Comparison of ENCODE assay signal across 18 mouse cellular contexts in genomic region chr13:9824904-9825303, GRCm38 (mm10).
"Had no signal": no experiment of that assay in that cellular context is flagged by ENCODE, and none has a peak within 500 bp of the region (broad histone marks: within the 10 kb centered on the region; RNA-seq: fewer than 3 reads in every experiment).

No protein-coding gene starts in this region.

- H3K9me3 ChIP-seq: midbrain, embryonic 12.5 days; midbrain, embryonic 15.5 days; neural tube, embryonic 12.5 days; neural tube, embryonic 15.5 days; stomach, embryonic 15.5 days had no signal

- H3K36me3 ChIP-seq: midbrain, embryonic 12.5 days; midbrain, embryonic 15.5 days; neural tube, embryonic 12.5 days; neural tube, embryonic 15.5 days; stomach, embryonic 15.5 days had no signal

- H3K4me1 ChIP-seq: midbrain, embryonic 12.5 days; midbrain, embryonic 15.5 days; neural tube, embryonic 12.5 days; neural tube, embryonic 15.5 days; stomach, embryonic 15.5 days had no signal

- H3K27ac ChIP-seq: left cerebral cortex, adult 2 months; liver, embryonic 14.5 days; midbrain, embryonic 12.5 days; midbrain, embryonic 15.5 days; neural tube, embryonic 12.5 days; neural tube, embryonic 15.5 days; stomach, embryonic 15.5 days had no signal

- ATAC-seq: intestine, postnatal 0 days; midbrain, embryonic 15.5 days had no signal

- DNase-seq: kidney, adult 2 months; kidney, postnatal 10 days; kidney, postnatal 36 days; layer of hippocampus, postnatal 36 days; lung, adult 2 months; lung, postnatal 36 days; retina, postnatal 1 day; right cerebral cortex, postnatal 25 days; spleen, adult 18-20 months; thymus, postnatal 25 days had no signal

- H3K4me2 ChIP-seq: midbrain, embryonic 12.5 days; midbrain, embryonic 15.5 days; neural tube, embryonic 12.5 days; neural tube, embryonic 15.5 days; stomach, embryonic 15.5 days had no signal

- H3K4me3 ChIP-seq: left cerebral cortex, adult 2 months; midbrain, embryonic 12.5 days; midbrain, embryonic 15.5 days; neural tube, embryonic 12.5 days; neural tube, embryonic 15.5 days; stomach, embryonic 15.5 days had no signal

- H3K9ac ChIP-seq: liver, embryonic 14.5 days; midbrain, embryonic 12.5 days; midbrain, embryonic 15.5 days; neural tube, embryonic 12.5 days; neural tube, embryonic 15.5 days; stomach, embryonic 15.5 days had no signal

- H3K27me3 ChIP-seq: midbrain, embryonic 12.5 days; midbrain, embryonic 15.5 days; neural tube, embryonic 12.5 days; neural tube, embryonic 15.5 days; stomach, embryonic 15.5 days had no signal
